Mouse (Mus musculus) B cell, adult 2 months (primary cell): ENCODE measurements at regions not wholly inside any gene's neighbourhood (a gene's known extent, or its start where the extent isn't known, plus 50 kb on each side); places are given as distances from the start of the nearest gene placed in this dataset.

Source experiments
- DNase-seq, 2 experiments: peaks; one replicate each; pipeline ENCODE4 v3.0.0; 2022

- no peak for DNase-seq
These were observed 178.9 kb downstream of the Snx10 start for GRCm38 (mm10) chr6:51702456-51703171.

- no peak for DNase-seq
These were observed 184.3 kb downstream of the Snx10 start for GRCm38 (mm10) chr6:51708011-51708410.

GRCm38 (mm10) chr6:51708668-51709339, 185.1 kb downstream of the Snx10 start:
- DNase-seq: no peak

- DNase-seq: no peak
These were observed 185.8 kb downstream of the Snx10 start for GRCm38 (mm10) chr6:51709340-51710067.

- DNase-seq: no peak
These were observed 186.5 kb downstream of the Snx10 start for GRCm38 (mm10) chr6:51710153-51710552.

GRCm38 (mm10) chr6:51710926-51711615, 187.4 kb downstream of the Snx10 start:
- no peak for DNase-seq

GRCm38 (mm10) chr6:51711616-51711970, 187.9 kb downstream of the Snx10 start:
- no peak for DNase-seq

- DNase-seq: no peak
These were observed 191.6 kb downstream of the Snx10 start for GRCm38 (mm10) chr6:51715158-51715840.

- DNase-seq: no peak
These were observed 193.7 kb downstream of the Snx10 start for GRCm38 (mm10) chr6:51717386-51717785.

- no peak for DNase-seq
These were observed 197.0 kb downstream of the Snx10 start for GRCm38 (mm10) chr6:51720705-51721104.

- no peak for DNase-seq
These were observed 199.4 kb downstream of the Snx10 start for GRCm38 (mm10) chr6:51723053-51723452.

GRCm38 (mm10) chr6:51727191-51727590, 203.5 kb downstream of the Snx10 start:
- DNase-seq: no peak

GRCm38 (mm10) chr6:51728816-51729562, 205.3 kb downstream of the Snx10 start:
- no peak for DNase-seq

- no peak for DNase-seq
These were observed 207.1 kb downstream of the Snx10 start for GRCm38 (mm10) chr6:51730564-51731351.

- no peak for DNase-seq
These were observed 208.7 kb downstream of the Snx10 start for GRCm38 (mm10) chr6:51732298-51732895.

GRCm38 (mm10) chr6:51736051-51736450, 212.3 kb downstream of the Snx10 start:
- no peak for DNase-seq

- no peak for DNase-seq
These were observed 219.5 kb downstream of the Snx10 start for GRCm38 (mm10) chr6:51743105-51743660.

GRCm38 (mm10) chr6:51744607-51745006, 220.9 kb downstream of the Snx10 start:
- no peak for DNase-seq

- DNase-seq: no peak
These were observed 230.6 kb downstream of the Snx10 start for GRCm38 (mm10) chr6:51754239-51754681.

- DNase-seq: no peak
These were observed 233.4 kb downstream of the Snx10 start for GRCm38 (mm10) chr6:51757131-51757530.
